In genomic region chr12:104472601-104473424, GRCm38 (mm10) we compare ENCODE assay signal across 8 mouse cellular contexts. TPM values are rescaled to one million over a fixed set of nuclear protein-coding genes. Genes with fewer than 3 reads are reported as not detected.
DNase-seq lines count a peak whose midpoint lies in the region; ATAC-seq lines count a peak whose summit lies in the region.

Gene Gsc (minus strand): TSS chr12:104473330.

- peak within 1 kb of the TSS; percentile 96 for H3K4me2 ChIP-seq in heart, embryonic 14.5 days (ENCODE audit: low read length)
- H3K4me2 ChIP-seq in limb, embryonic 11.5 days (ENCODE audit: low read depth, severe bottlenecking): peak within 1 kb of the TSS; percentile 90
- H3K4me2 ChIP-seq in midbrain, embryonic 16.5 days (ENCODE audit: low read length): peak within 1 kb of the TSS; percentile 59

- no peaks in the 10 kb centered on the region for H3K36me3 ChIP-seq in heart, embryonic 14.5 days (ENCODE audit: control insufficient read depth, insufficient read depth, low read length)
- no peaks in the 10 kb centered on the region for H3K36me3 ChIP-seq in limb, embryonic 11.5 days (ENCODE audit: control insufficient read depth, insufficient read depth, low read length)
- no peaks in the 10 kb centered on the region for H3K36me3 ChIP-seq in midbrain, embryonic 16.5 days (ENCODE audit: control insufficient read depth, insufficient read depth, low read length)

- peaks cover 10 to 30% of the 10 kb centered on the region in 2 experiments for H3K4me1 ChIP-seq in heart, embryonic 14.5 days (ENCODE audit: control insufficient read depth in 2 of 2, insufficient read depth in 2 of 2, low read length in 2 of 2)
- peaks cover 21% of the 10 kb centered on the region for H3K4me1 ChIP-seq in limb, embryonic 11.5 days (ENCODE audit: control insufficient read depth, insufficient read depth, low read length)
- peaks cover 17% of the 10 kb centered on the region for H3K4me1 ChIP-seq in midbrain, embryonic 16.5 days (ENCODE audit: control insufficient read depth, insufficient read depth, low read length)

- intact Hi-C loops in left cerebral cortex, postnatal 4 days (cut with DNase I): no loop called here
- intact Hi-C loops in left cerebral cortex, postnatal 14 days (cut with DNase I): no loop called here

- no peak; the same call in 1 of the 2 replicates for ATAC-seq in heart, embryonic 14.5 days (ENCODE audit: insufficient number of reproducible peaks, insufficient read depth, low FRiP score, low read depth)
- peak; percentile 70 for ATAC-seq in limb, embryonic 11.5 days (ENCODE audit: insufficient number of reproducible peaks, low FRiP score, low TSS enrichment, low read depth)
- 0 out of 2 replicates have a peak, but pooled peaks have one; percentile 34 for ATAC-seq in midbrain, embryonic 16.5 days

- H3K27me3 ChIP-seq in heart, embryonic 14.5 days (ENCODE audit: control insufficient read depth, insufficient read depth, low read length): peaks cover 83% of the 10 kb centered on the region
- H3K27me3 ChIP-seq in limb, embryonic 11.5 days (ENCODE audit: control insufficient read depth, insufficient read depth, low read length): peaks cover 35% of the 10 kb centered on the region
- H3K27me3 ChIP-seq in midbrain, embryonic 16.5 days (ENCODE audit: control insufficient read depth, insufficient read depth, low read depth, low read length): peaks cover 44% of the 10 kb centered on the region

- H3K9ac ChIP-seq in heart, embryonic 14.5 days (ENCODE audit: low read length): peak within 1 kb of the TSS; percentile 52
- H3K9ac ChIP-seq in limb, embryonic 11.5 days (ENCODE audit: low read length): peak within 1 kb of the TSS; percentile 88
- H3K9ac ChIP-seq in midbrain, embryonic 16.5 days (ENCODE audit: low read depth, low read length): peak within 1 kb of the TSS; percentile 34; the same call in 1 of the 2 replicates

- no peak within 1 kb of the TSS for H3K27ac ChIP-seq in heart, embryonic 14.5 days (replicated peaks in 1 of 2; ENCODE audit: control insufficient read depth in 1 of 2, insufficient read depth in 1 of 2, low read depth in 2 of 2, low read length in 2 of 2)
- H3K27ac ChIP-seq in limb, embryonic 11.5 days (replicated peaks; ENCODE audit: low read depth, low read length): peak within 1 kb of the TSS; percentile 83
- no peak within 1 kb of the TSS for H3K27ac ChIP-seq in midbrain, embryonic 16.5 days (ENCODE audit: low read length)

- DNase-seq in left cerebral cortex, postnatal 4 days: peak; percentile 42
- no peak for DNase-seq in left cerebral cortex, adult 9 months (ENCODE audit: low spot score in 2 of 2)
- peak; percentile 85 for DNase-seq in embryo, embryonic 10.5 days (ENCODE audit: low spot score)
- DNase-seq in limb, embryonic 11.5 days (ENCODE audit: low spot score): peak; percentile 85
- no peak for DNase-seq in spleen, adult 18-20 months
- DNase-seq in left cerebral cortex, postnatal 14 days (ENCODE audit: low spot score in 2 of 2): no peak

- H3K4me3 ChIP-seq in heart, embryonic 14.5 days (ENCODE audit: control insufficient read depth in 1 of 2, insufficient read depth in 1 of 2, low read depth in 1 of 2, low read length in 2 of 2): peak within 1 kb of the TSS; percentile 55 to 63
- peak within 1 kb of the TSS; percentile 66 for H3K4me3 ChIP-seq in limb, embryonic 11.5 days (ENCODE audit: low read depth, low read length)
- peak within 1 kb of the TSS; percentile 33 for H3K4me3 ChIP-seq in midbrain, embryonic 16.5 days (ENCODE audit: low read depth, low read length)

- no peaks in the 10 kb centered on the region for H3K9me3 ChIP-seq in heart, embryonic 14.5 days (ENCODE audit: control insufficient read depth, low read length)
- H3K9me3 ChIP-seq in limb, embryonic 11.5 days (ENCODE audit: control insufficient read depth, low read length): no peaks in the 10 kb centered on the region
- H3K9me3 ChIP-seq in midbrain, embryonic 16.5 days (replicated peaks; ENCODE audit: control insufficient read depth, low read length, poor library complexity, severe bottlenecking): no peaks in the 10 kb centered on the region

- under 1% methylated on average over 94 of the region's 97 CpGs for WGBS in heart, embryonic 14.5 days
- WGBS in limb, embryonic 11.5 days: under 1% methylated on average over 83 of the region's 97 CpGs
- under 1% methylated on average over 93 of the region's 97 CpGs for WGBS in midbrain, embryonic 16.5 days

RNA-seq across cellular contexts. Expression of gene Gsc, which starts in this region (rescaled TPM):
- total RNA-seq in left cerebral cortex, postnatal 4 days (2021): not detected
- 0.16 TPM in 1 of 2 replicates, not detected in the other for polyA plus RNA-seq in heart, embryonic 14.5 days (2014; fragmentation: Nextera tagmentation; extraction: Ambion mirVana)
- polyA plus RNA-seq in limb, embryonic 11.5 days (2014; fragmentation: Nextera tagmentation; extraction: Ambion mirVana): 24.4 and 33.2 TPM in 2 replicates
- 0.50 and 1.0 TPM in 2 replicates for polyA plus RNA-seq in midbrain, embryonic 16.5 days (2015; fragmentation: Nextera tagmentation; extraction: Ambion mirVana)
- not detected for total RNA-seq in left cerebral cortex, postnatal 14 days (2021)

Comparison
In these comparisons a context has a peak if more than half of its experiments do, and no peak if none do; other contexts are left out.
1. RNA of gene Gsc (polyA plus RNA-seq): 24.4 to 33.2 TPM in limb, embryonic 11.5 days; 0.50 to 1.0 TPM in midbrain, embryonic 16.5 days and 0.16 TPM in heart, embryonic 14.5 days; every median in the first group is over 10 times any median in the second.
2. Peak in DNase-seq in left cerebral cortex, postnatal 4 days; RNA of the gene not detected or under 1 TPM.
3. DNase-seq: peak in embryo, embryonic 10.5 days (single experiment) and limb, embryonic 11.5 days (single experiment); none in left cerebral cortex, adult 9 months (0 of 2), spleen, adult 18-20 months (0 of 2) and left cerebral cortex, postnatal 14 days (0 of 2).
4. H3K9ac ChIP-seq: peak in every context shown above with its lines; median percentile 88 in limb, embryonic 11.5 days; 52 in heart, embryonic 14.5 days; 34 in midbrain, embryonic 16.5 days.
5. Peak in every context shown above with its lines, with median percentiles within 50 percentile points of each other: H3K4me2 ChIP-seq and H3K4me3 ChIP-seq.